Mouse (Mus musculus) kidney, embryonic 15.5 days (tissue): ENCODE results near the gene Poc1a. TPM values are rescaled to one million over a fixed set of nuclear protein-coding genes. Genes with fewer than 3 reads are reported as not detected.
A peak's percentile ranks its signal among the peaks of the same experiment; 100 is the strongest.

Experiments
- ATAC-seq: fragments of 200-750 bp; cut with Nextera tagmentation; replicated peaks from 2 replicates; pipeline ENCODE4 v1.8.0; 2017; ENCODE audit warnings: moderate TSS enrichment; ENCODE audit not compliant: low FRiP score
- H3K27ac ChIP-seq: fragments of 300-500 bp; sonication (generic); 2 replicates; pipeline ENCODE4 v1.5.1; 2015; ENCODE audit warnings: mild to moderate bottlenecking, inconsistent platforms
- H3K27me3 ChIP-seq: fragments of 300-500 bp; sonication (generic); 2 replicates; pipeline ENCODE4 v1.6.1; 2015; ENCODE audit warnings: inconsistent platforms
- H3K36me3 ChIP-seq: fragments of 300-500 bp; sonication (generic); 2 replicates; pipeline ENCODE4 v1.6.1; 2015; ENCODE audit warnings: inconsistent platforms
- H3K4me1 ChIP-seq: fragments of 300-500 bp; sonication (generic); 2 replicates; pipeline ENCODE4 v1.6.1; 2015; ENCODE audit warnings: inconsistent platforms
- H3K4me2 ChIP-seq: fragments of 300-500 bp; sonication (generic); 2 replicates; pipeline ENCODE4 v1.6.1; 2015; ENCODE audit warnings: moderate library complexity, mild to moderate bottlenecking, inconsistent platforms
- H3K4me3 ChIP-seq: fragments of 300-500 bp; sonication (generic); replicated peaks from 2 replicates; pipeline ENCODE4 v1.5.1; 2015; ENCODE audit warnings: mild to moderate bottlenecking, inconsistent platforms
- H3K9ac ChIP-seq: fragments of 300-500 bp; sonication (generic); 2 replicates; pipeline ENCODE4 v1.6.1; 2015; ENCODE audit warnings: mild to moderate bottlenecking, inconsistent platforms
- H3K9me3 ChIP-seq: fragments of 300-500 bp; sonication (generic); replicated peaks from 2 replicates; pipeline ENCODE4 v1.6.1; 2016; ENCODE audit warnings: inconsistent platforms
- WGBS: fragments of 180-500 bp; shearing (Covaris S2); methylation state at CpG from one replicate; pipeline ENCODE4 v1.1.7; 2015; ENCODE audit warnings: mixed read lengths; 5-methylcytosine and 5-hydroxymethylcytosine counted together
- polyA plus RNA-seq: library from polyadenylated mRNA; unstranded; fragments of >200 nt; fragmentation: Nextera tagmentation; extraction: Ambion mirVana; gene quantifications from 2 replicates; pipeline ENCODE4 v1.2.1, GENCODE M21; 2015

Gene Poc1a
- polyA plus RNA-seq, 1 experiment from 2014 or later: 28.0 TPM

- H3K9me3 ChIP-seq: no peaks in the 10 kb centered on the region
- no peak overlapping the region for H3K9ac ChIP-seq
- peaks cover 1% of the 10 kb centered on the region for H3K4me1 ChIP-seq
- 51% methylated on average over 4 of the region's 4 CpGs for WGBS
- no peak overlapping the region for H3K4me3 ChIP-seq
- no peak overlapping the region for H3K4me2 ChIP-seq
- no peak for ATAC-seq
- H3K36me3 ChIP-seq: peaks cover 75% of the 10 kb centered on the region
- H3K27ac ChIP-seq: no peak overlapping the region
- H3K27me3 ChIP-seq: no peaks in the 10 kb centered on the region
Measured at GRCm38 (mm10) chr9:106287165-106287564, 6.3 kb downstream of the Poc1a start.

- ATAC-seq: peak; percentile 49
- H3K4me2 ChIP-seq: no peak overlapping the region
- WGBS: 31% methylated on average over 3 of the region's 3 CpGs
- peaks cover 76% of the 10 kb centered on the region for H3K36me3 ChIP-seq
- H3K27ac ChIP-seq: no peak overlapping the region
- no peak overlapping the region for H3K9ac ChIP-seq
- no peak overlapping the region for H3K4me3 ChIP-seq
- no peaks in the 10 kb centered on the region for H3K27me3 ChIP-seq
- no peaks in the 10 kb centered on the region for H3K4me1 ChIP-seq
- no peaks in the 10 kb centered on the region for H3K9me3 ChIP-seq
Measured at GRCm38 (mm10) chr9:106288864-106289263, 8.0 kb downstream of the Poc1a start.

- Histone ChIP-seq H3K4me1 (no peaks in the 10 kb centered on the region), H3K27me3 (no peaks in the 10 kb centered on the region), H3K27ac (no peak overlapping the region), H3K9ac (no peak overlapping the region), H3K4me3 (no peak overlapping the region), H3K9me3 (no peaks in the 10 kb centered on the region), H3K36me3 (peaks cover 71% of the 10 kb centered on the region), H3K4me2 (no peak overlapping the region)
- no peak for ATAC-seq
- WGBS: 84% methylated on average over 8 of the region's 8 CpGs
Measured at GRCm38 (mm10) chr9:106289841-106290240, 9.0 kb downstream of the Poc1a start.

- 90% methylated on average over 17 of the region's 17 CpGs for WGBS
- H3K4me1 ChIP-seq: no peaks in the 10 kb centered on the region
- H3K9ac ChIP-seq: no peak overlapping the region
- no peaks in the 10 kb centered on the region for H3K27me3 ChIP-seq
- peaks cover 72% of the 10 kb centered on the region for H3K36me3 ChIP-seq
- ATAC-seq: no peak
- H3K4me3 ChIP-seq: no peak overlapping the region
- no peak overlapping the region for H3K27ac ChIP-seq
- no peak overlapping the region for H3K4me2 ChIP-seq
- H3K9me3 ChIP-seq: no peaks in the 10 kb centered on the region
Measured at GRCm38 (mm10) chr9:106290636-106291122, 9.8 kb downstream of the Poc1a start.

GRCm38 (mm10) chr9:106293569-106294156 lies 12.8 kb downstream of the Poc1a start:
- H3K36me3 ChIP-seq: peaks cover 62% of the 10 kb centered on the region
- WGBS: 91% methylated on average over 14 of the region's 14 CpGs
- no peak overlapping the region for H3K27ac ChIP-seq
- H3K4me2 ChIP-seq: no peak overlapping the region
- ATAC-seq: no peak
- no peak overlapping the region for H3K9ac ChIP-seq
- H3K9me3 ChIP-seq: no peaks in the 10 kb centered on the region
- peaks cover 6% of the 10 kb centered on the region; the same call in 1 of the 2 replicates for H3K4me1 ChIP-seq
- H3K4me3 ChIP-seq: no peak overlapping the region
- no peaks in the 10 kb centered on the region for H3K27me3 ChIP-seq

- H3K4me3 ChIP-seq: no peak overlapping the region
- no peak for ATAC-seq
Measured at GRCm38 (mm10) chr9:106296637-106297174, 15.8 kb downstream of the Poc1a start.

GRCm38 (mm10) chr9:106300176-106300803 lies 19.4 kb downstream of the Poc1a start:
- 50% methylated on average over 20 of the region's 20 CpGs for WGBS
- Histone ChIP-seq H3K4me3 (no peak overlapping the region), H3K9me3 (no peaks in the 10 kb centered on the region), H3K36me3 (peaks cover 21% of the 10 kb centered on the region), H3K4me1 (peaks cover 27% of the 10 kb centered on the region), H3K27me3 (no peaks in the 10 kb centered on the region), H3K27ac (0 out of 2 replicates have a peak overlapping the region, but pooled peaks have one; percentile 23), H3K4me2 (peak overlapping the region; percentile 10; the same call in 1 of the 2 replicates), H3K9ac (no peak overlapping the region)
- peak; percentile 34; the same call in 1 of the 2 replicates for ATAC-seq

More at GRCm38 (mm10) chr9:106296637-106297174, 15.8 kb downstream of the Poc1a start:
- H3K4me2 ChIP-seq: no peak overlapping the region
- 86% methylated on average over 6 of the region's 6 CpGs for WGBS
- H3K36me3 ChIP-seq: peaks cover 38% of the 10 kb centered on the region
- no peaks in the 10 kb centered on the region for H3K27me3 ChIP-seq
- H3K9ac ChIP-seq: no peak overlapping the region
- no peak overlapping the region for H3K27ac ChIP-seq
- H3K9me3 ChIP-seq: no peaks in the 10 kb centered on the region
- peaks cover 27% of the 10 kb centered on the region for H3K4me1 ChIP-seq

GRCm38 (mm10) chr9:106300949-106301348 lies 20.1 kb downstream of the Poc1a start:
- H3K4me1 ChIP-seq: peaks cover 27% of the 10 kb centered on the region
- H3K9me3 ChIP-seq: no peaks in the 10 kb centered on the region
- peaks cover 14% of the 10 kb centered on the region for H3K36me3 ChIP-seq
- no peak overlapping the region for H3K4me3 ChIP-seq
- H3K4me2 ChIP-seq: peak overlapping the region; percentile 10; the same call in 1 of the 2 replicates
- peak; percentile 55; the same call in 1 of the 2 replicates for ATAC-seq
- H3K27ac ChIP-seq: 0 out of 2 replicates have a peak overlapping the region, but pooled peaks have one; percentile 23
- H3K9ac ChIP-seq: no peak overlapping the region
- 32% methylated on average over 6 of the region's 6 CpGs for WGBS
- H3K27me3 ChIP-seq: no peaks in the 10 kb centered on the region

- H3K27me3 ChIP-seq: no peaks in the 10 kb centered on the region
- no peaks in the 10 kb centered on the region for H3K9me3 ChIP-seq
- no peak overlapping the region for H3K4me3 ChIP-seq
- H3K27ac ChIP-seq: no peak overlapping the region
- peaks cover 8% of the 10 kb centered on the region; the same call in 1 of the 2 replicates for H3K36me3 ChIP-seq
- H3K4me1 ChIP-seq: peaks cover 27% of the 10 kb centered on the region
- WGBS: 74% methylated on average over 10 of the region's 11 CpGs
- no peak for ATAC-seq
- H3K4me2 ChIP-seq: no peak overlapping the region
- no peak overlapping the region for H3K9ac ChIP-seq
Measured at GRCm38 (mm10) chr9:106301446-106302080, 20.7 kb downstream of the Poc1a start.

- peaks cover 27% of the 10 kb centered on the region for H3K4me1 ChIP-seq
- no peak for ATAC-seq
- no peak overlapping the region for H3K4me3 ChIP-seq
- 86% methylated on average over 16 of the region's 16 CpGs for WGBS
- no peak overlapping the region for H3K4me2 ChIP-seq
- H3K9ac ChIP-seq: no peak overlapping the region
- 0 out of 2 replicates have a peak, but pooled peaks cover under 1% of the 10 kb centered on the region for H3K36me3 ChIP-seq
- no peaks in the 10 kb centered on the region for H3K9me3 ChIP-seq
- H3K27ac ChIP-seq: no peak overlapping the region
- no peaks in the 10 kb centered on the region for H3K27me3 ChIP-seq
Measured at GRCm38 (mm10) chr9:106302446-106303150, 21.7 kb downstream of the Poc1a start.

- no peak overlapping the region for H3K27ac ChIP-seq
- H3K27me3 ChIP-seq: no peaks in the 10 kb centered on the region
- H3K4me3 ChIP-seq: no peak overlapping the region
- no peak for ATAC-seq
- no peak overlapping the region for H3K4me2 ChIP-seq
- H3K4me1 ChIP-seq: peaks cover 22% of the 10 kb centered on the region
- H3K9me3 ChIP-seq: no peaks in the 10 kb centered on the region
- no peak overlapping the region for H3K9ac ChIP-seq
- H3K36me3 ChIP-seq: 0 out of 2 replicates have a peak, but pooled peaks cover 7% of the 10 kb centered on the region
- WGBS: 84% methylated on average over 6 of the region's 6 CpGs
Measured at GRCm38 (mm10) chr9:106303460-106303960, 22.6 kb downstream of the Poc1a start.
